Mouse (Mus musculus) c-Kit-positive CD71-positive TER-119-negative erythroid progenitor cells, embryonic 14.5 days (primary cell): Measurements from ENCODE around the gene Shank1.

ENCODE experiments used
- DNase-seq: peaks from one replicate; pipeline ENCODE4 v3.0.0-alpha.2; 2013; ENCODE audit warnings: low read depth

Shank1 gene

DNA sequence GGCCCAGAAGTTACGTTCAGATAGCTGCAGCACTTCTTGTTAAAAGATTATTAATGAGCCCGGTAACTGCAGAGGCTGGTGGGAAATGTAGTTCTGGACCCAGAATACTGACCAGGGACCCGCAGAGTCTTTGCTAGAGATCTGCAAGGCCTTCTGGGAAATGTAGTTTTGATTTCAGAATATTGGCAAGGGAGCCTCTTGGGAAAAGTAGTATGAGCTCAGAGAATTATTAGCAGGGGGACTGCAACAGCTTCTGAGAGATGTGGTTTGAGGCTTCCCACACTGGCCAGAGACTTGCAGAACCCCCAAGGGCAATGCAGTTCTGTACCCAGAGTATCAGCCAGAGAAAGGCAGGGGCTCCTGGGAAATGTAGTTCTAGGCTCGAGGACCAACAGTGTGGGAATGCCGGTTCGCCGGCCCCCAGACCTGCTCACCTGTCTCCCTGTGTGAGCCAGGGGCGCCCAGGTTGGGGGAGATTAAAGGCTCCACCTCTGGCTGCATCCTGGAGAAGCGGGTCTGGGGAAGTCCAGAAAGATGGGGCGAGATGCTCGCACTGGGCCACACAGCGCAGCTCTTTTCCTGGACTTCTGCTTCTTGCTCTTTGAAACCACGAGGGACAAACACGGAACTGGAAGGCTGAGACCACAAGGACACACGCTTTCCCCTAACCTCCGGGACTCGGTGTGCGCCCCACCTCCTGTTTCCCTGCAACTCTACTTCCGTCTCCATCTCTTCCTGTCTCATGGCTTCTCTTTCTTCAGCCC, 64.0 kb downstream of the Shank1 start:
- peak; percentile 83 for DNase-seq

DNA sequence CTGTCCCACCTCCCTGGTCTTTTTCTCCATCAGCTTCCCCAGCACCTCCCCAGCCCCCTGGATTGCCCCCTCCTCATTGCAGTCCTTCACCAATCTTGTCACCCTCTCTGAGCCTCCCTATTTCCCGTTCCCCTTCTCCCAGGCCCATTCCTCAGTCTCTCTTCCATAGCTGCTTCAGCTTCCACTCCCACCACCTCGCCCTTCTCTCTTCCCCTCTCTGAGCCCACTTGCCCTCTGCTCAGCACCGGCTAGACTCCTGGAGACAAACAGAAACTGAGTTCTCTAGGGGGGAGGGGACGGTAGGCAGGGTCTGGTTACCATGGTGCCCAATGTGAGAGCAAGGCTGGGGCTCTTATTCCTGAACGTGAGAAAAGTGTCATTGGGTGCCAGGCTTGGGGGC, 64.7 kb downstream of the Shank1 start:
- DNase-seq, result no peak

DNA sequence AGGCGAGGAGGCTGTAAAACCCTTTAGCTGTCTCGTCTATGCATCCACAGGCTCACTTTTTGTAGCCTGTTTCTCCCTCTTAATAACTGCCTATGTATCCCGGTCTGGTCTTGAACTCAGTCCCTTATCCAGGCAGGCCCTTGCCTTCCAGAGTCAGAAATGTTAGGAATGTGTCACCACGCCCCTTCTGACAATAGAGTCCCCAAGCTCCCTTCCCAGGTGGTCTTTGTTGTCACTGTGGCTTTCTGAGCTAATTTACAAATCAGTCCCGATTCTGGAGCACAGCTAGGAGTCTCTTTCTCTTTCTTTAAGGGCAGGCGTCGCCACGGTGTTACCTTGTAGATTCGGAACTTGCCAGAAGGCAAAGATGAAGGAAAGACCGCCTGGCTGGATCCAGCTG, 65.2 kb downstream of the Shank1 start:
- DNase-seq, result no peak

DNA sequence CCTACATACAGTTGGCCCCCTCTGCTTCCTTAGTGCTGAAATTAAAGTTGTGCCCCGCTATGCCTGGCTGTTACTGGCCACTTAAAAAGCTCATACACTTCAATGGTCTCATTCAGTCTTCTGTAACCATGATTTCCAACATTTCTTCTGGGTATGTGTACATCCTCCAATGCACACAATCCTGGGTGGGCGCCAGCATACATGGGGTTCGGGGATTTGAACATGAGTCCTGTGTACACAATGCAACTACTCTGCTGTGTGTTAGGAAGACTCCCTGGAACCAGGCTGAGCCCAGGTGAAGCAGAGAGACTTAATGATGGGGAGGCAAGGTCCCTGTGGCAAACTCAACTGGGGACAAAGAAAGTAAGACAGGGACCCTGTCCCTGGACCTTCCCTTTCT, 65.7 kb downstream of the Shank1 start:
- no peak for DNase-seq

DNA sequence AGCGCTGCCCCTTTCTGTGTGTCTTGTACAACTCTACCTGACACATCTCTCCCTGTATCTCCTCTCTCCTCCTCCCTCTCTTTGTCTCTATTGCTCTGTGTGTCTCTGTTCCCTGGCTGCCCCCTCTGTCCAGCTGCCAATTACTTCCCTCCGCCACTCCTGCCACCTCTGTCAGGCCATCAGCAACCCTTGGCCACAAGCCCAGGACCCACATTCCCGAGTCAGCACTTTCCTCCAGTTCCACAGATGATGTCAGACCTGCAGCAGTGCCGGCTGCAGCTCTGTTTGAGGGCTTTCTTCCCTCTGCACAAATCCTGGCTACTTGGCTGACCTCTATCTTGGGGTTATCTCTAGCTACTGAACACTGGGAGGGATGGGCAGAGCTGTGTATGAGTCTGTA, 68.2 kb downstream of the Shank1 start:
- no peak for DNase-seq

DNA sequence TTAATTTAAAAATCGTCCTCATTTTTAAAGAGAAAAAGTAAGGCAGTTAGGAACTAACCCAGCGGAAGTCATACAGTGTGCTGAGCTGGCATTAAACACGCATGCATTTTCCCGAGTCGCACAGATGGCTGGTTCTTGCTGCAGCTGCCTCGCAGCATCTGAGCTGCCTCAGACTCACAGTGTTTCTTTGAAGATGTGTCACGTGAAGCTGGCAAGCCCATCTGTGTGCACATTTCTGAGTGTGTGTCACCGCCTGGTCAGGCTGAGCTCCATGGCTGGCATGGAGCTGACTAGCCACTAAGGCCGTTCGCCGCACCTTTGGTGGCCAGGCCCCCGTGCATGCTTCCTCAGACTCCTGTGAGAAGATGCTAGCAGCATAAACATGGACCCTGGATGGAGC, 72.5 kb downstream of the Shank1 start:
- DNase-seq, result no peak

DNA sequence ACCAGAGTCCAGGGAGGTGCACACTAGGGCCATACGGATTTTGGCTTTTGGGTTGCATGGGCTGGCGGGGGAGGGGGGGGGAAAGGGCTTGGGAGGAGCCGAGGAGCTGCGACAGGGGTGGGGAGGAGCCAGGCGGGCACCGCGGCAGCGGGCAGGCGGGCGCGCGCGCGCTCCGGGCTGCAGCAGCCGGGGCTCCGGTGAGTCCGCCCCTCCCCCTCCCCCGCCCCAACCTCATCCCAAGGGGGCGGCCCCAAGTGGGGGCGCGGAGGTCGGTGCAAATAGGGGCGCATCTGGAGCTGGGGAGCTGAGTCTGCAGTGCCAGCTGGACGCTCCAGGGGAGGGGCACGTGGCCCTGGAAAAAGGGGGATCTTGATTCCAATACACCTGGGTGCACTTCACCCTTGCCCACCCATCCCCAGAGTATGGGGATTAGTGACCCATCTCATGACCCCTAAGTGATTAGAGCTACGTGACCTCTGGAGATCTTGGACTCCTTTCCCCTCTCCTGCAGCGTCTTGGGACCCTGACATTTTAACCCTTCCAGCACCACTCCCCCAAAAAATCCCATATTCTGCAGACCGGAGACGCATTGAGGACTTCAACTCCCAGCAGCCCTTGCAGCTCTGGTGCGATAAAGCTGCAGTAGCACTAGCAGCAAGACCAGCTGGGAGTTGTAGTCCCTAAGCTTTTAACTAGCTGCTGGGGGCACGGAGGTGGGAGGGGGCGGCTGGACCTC, 74.1 kb downstream of the Shank1 start, which contains the start of gene Syt3:
Gene Syt3, plus strand, starts transcription at position 123 of the 736 bp plus-strand sequence.
- no peak for DNase-seq

DNA sequence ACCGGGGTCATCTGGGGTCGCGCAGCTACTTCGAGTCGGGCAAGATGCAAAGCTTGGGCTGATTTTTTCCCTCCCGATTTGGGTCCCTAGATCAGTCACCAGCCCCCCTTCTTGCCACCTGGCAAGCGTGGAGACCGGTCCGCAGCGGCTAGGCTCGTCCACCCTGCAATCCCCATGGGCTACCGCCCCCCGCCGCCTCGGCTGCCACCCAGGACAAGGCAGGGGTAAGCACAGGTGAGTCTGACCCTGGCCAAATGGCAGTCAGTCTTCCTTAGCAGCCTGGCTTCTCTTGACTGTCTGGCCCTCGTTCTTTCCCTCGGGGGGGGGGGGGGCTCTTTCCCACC, 74.6 kb downstream of the Shank1 start:
- no peak for DNase-seq

DNA sequence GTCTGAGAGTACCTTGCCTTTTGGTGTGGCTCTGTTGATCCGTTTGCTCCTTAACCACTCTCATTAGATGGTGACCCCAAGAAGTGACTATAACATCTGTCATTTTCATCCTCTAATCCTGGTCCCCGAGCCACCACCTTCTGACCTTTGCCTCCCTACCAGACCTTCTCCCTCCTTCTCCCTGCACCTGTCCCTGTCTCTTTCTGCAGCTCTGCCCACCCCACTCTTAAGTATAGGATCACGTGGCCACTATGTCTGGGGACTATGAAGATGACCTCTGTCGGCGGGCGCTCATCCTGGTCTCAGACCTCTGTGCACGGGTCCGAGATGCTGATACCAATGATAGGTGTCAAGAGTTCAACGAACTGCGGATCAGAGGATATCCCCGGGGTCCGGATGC, 75.7 kb downstream of the Shank1 start, which contains the start of gene 1700008O03Rik:
Gene 1700008O03Rik, minus strand, starts transcription at position 101 of the 400 bp plus-strand sequence.
- DNase-seq, result no peak

DNA sequence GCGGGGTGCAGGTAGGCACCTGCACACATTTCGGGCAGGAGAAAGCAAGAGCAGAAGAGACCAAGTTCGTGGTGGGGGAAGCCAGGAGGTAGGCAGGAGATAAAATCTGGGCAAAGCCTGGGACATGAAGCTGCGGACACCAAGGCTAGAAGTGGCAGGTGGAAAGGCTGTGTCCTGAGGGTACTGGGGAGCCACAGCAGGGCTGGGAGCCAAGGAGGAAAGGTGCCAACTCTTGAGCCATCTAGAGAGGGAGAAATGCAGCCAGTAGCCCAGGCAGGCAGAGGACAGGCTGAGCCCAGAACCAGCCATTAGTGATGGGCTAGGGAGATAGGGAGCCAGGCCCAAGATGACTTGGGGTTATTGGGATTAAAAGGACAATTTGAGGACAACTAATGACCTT, 81.8 kb downstream of the Shank1 start:
- DNase-seq, result no peak

DNA sequence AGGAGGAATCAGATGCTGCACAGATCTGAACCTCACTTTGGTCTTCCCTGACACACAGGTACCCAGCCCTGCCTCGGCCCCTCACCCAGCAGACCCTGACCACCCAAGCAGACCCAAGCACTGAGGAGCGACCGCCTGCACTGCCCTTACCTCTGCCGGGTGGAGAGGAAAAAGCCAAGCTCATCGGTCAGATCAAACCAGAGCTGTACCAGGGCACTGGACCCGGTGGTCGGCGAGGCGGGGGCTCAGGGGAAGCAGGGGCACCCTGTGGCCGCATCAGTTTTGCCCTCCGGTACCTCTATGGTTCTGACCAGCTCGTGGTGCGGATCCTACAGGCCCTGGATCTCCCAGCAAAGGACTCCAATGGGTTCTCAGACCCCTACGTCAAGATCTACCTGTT, 82.3 kb downstream of the Shank1 start:
- DNase-seq, result no peak

DNA sequence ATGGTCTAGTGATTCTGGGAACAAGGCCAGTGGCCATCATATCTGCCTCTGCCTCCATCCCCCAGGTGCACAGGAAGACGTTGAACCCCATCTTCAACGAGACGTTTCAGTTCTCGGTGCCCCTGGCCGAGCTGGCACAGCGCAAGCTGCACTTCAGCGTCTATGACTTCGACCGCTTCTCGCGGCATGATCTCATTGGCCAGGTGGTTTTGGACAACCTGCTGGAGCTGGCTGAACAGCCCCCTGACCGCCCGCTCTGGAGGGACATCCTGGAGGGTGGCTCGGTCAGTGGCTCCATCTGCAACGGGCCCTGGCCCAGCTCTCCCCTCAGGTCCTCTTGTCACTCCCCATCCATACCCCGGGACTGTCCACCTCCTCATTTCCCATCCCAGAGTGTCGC, 83.2 kb downstream of the Shank1 start:
- no peak for DNase-seq

DNA sequence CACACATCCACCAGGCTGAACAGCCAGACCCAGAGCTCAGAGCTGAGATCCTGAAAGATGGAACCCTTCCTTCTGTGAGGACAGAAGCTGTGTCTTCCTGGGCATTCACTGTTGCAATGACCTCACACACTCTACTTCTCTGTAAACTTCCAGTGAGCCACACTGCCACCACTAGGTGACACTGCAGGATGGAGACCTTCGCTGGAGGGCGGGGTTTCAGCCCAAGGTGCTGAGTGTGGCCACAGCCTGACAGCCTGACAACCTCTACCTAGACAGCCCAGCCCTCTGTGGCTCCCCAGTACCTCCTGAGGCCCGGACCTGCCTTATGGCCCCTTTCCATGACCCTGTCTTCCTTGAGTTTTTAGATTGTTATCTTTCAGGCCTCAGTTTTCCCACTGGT, 88.5 kb downstream of the Shank1 start:
- DNase-seq, result peak; percentile 55

DNA sequence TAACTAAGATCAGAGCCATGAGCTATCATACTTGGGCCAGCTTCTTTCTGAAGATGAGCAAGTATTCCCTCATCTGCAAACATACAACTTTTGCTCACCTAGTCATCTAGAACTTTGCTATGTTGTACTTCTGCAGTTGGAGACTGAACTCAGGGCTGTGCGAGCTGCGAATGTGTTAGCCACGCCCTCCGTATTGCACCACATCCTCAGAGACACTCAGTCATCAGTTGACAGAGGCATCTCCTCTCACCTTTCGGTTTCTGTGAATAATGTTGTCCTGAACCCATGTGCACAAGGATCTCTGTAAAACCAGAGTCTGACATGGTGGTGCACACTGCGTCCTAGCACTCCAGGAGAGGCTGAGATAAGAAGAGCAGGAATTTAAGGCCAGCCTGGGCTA, 91.6 kb downstream of the Shank1 start:
- no peak for DNase-seq

DNA sequence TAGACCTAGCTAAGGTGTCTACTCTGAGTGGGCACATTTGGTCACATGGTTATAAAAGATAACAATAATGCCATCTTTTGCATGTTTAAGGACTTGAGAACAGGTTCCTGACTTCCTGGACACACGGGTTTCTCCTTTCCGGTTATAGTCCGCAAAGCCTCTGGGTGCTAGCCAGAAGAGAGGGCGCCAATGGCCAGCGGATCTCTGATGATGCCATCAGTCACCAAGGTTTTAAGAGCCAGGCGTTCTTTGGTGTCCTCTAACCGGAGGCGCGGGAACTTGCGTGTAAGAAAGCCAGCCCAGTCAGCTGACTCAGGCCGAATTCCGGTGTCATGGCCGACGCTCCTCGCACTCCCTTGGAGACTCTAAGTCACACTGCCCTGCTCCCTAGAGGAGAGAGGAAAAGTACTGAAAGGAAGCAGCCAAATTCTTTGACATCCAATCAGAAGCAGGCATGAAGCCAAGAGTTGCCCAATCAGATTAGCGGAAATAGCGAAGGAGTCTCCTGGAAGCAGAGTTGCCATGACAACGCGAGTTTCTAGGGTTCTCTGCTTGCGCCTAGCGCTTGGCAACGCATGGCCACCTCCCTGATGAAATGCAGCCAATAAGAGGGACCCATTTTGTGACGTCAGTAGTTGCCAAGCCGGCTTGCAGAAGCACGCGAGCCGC, 95.4 kb downstream of the Shank1 start:
- peak; percentile 71 for DNase-seq

DNA sequence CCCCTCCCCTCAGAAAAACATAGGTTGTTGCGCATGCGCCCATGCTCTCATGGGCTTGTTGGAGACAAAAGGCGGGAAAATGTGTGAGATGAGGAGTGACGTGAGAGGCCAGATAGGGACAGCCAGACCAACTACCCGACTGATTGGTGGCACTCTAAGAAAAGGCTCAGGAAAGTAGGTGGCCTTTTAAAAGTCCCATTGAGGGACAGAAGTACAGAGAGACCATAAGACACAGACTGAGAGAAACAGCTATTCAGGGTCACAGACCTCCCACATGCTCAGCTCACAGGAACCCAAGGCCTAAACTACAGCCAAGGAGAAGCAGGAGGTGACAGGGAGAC, 95.9 kb downstream of the Shank1 start:
- no peak for DNase-seq
